Mouse (Mus musculus) E14TG2a.4 (cell line): ENCODE results near the gene Cx3cl1.

ENCODE experiments used
- CTCF ChIP-seq: conservative IDR thresholded peaks from 2 replicates; pipeline ENCODE4 v1.5.1; 2014; ENCODE audit warnings: low read length
- POU5F1 ChIP-seq: IDR thresholded peaks from 2 replicates; pipeline ENCODE4 v1.6.1; 2014; ENCODE audit warnings: low read length, borderline replicate concordance

DNA sequence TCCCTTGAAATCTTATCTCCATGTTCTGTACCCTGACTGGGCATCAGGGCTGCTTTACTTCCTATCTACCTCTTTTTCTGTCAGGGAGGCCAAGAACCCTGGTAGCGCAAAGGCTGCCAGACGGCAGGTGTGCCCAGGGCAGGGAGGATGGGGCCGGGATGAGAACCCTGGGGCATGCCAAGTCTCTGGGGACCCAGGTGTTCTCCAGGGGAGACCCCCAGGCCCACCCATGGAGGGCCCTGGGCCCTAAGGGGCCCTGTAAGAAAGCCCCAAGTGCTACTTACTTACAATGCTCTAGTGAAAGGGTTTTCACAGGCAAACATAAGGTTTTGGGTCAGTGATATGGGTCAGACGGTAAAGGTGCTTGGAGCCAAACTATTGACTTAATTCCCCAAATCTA, 30.1 kb upstream of the Cx3cl1 start:
- no peak for TF ChIP-seq CTCF
- TF ChIP-seq POU5F1 = no peak
